Comparison of ENCODE assay signal across 8 mouse cellular contexts in genomic region chr7:25755468-25755833, GRCm38 (mm10). TPM values are rescaled to one million over a fixed set of nuclear protein-coding genes. Genes with fewer than 3 reads are reported as not detected.
DNase-seq lines count a peak whose midpoint lies in the region; ATAC-seq and TF ChIP-seq lines count a peak whose summit lies in the region.

No protein-coding gene starts in this region.

- no peak for TF ChIP-seq EP300 in MEL (IDR thresholded peaks at IDR 0.05; ENCODE audit: low read depth in 1 of 2, low read length in 2 of 2)

- H3K27ac ChIP-seq in heart, embryonic 10.5 days: peak overlapping the region; percentile 100
- peak overlapping the region; percentile 99 for H3K27ac ChIP-seq in MEL (ENCODE audit: control insufficient read depth, low read depth, low read length)
- peak overlapping the region; percentile 98 for H3K27ac ChIP-seq in hindbrain, embryonic 16.5 days (ENCODE audit: low read depth, low read length)
- peak overlapping the region; percentile 86 for H3K27ac ChIP-seq in lung, embryonic 14.5 days (ENCODE audit: low read depth)
- H3K27ac ChIP-seq in olfactory bulb, adult 2 months (ENCODE audit: insufficient read depth, low read depth, low read length): peak overlapping the region; percentile 76

- peaks cover 34% of the 10 kb centered on the region for H3K36me3 ChIP-seq in heart, embryonic 10.5 days
- peaks cover 11 to 17% of the 10 kb centered on the region in 2 experiments for H3K36me3 ChIP-seq in MEL (ENCODE audit: control insufficient read depth in 1 of 2, insufficient read depth in 2 of 2, low read length in 2 of 2)
- no peaks in the 10 kb centered on the region for H3K36me3 ChIP-seq in hindbrain, embryonic 16.5 days (ENCODE audit: control insufficient read depth, insufficient read depth, low read length)
- peaks cover 22% of the 10 kb centered on the region for H3K36me3 ChIP-seq in lung, embryonic 14.5 days (ENCODE audit: insufficient read depth)

- DNase-seq in heart, embryonic 10.5 days (ENCODE audit: low spot score): peak; percentile 90
- DNase-seq in heart, adult 8-10 months (ENCODE audit: low spot score): no peak
- no peak for DNase-seq in MEL (ENCODE audit: low read depth, low spot score)
- DNase-seq in lung, embryonic 14.5 days: peak; percentile 79
- DNase-seq in retina, postnatal 1 day: no peak

- no peak for TF ChIP-seq RAD21 in MEL (IDR thresholded peaks at IDR 0.05; ENCODE audit: low read depth, low read length)

- H3K27me3 ChIP-seq in heart, embryonic 10.5 days (ENCODE audit: insufficient read depth, poor library complexity, severe bottlenecking): no peaks in the 10 kb centered on the region
- peaks cover 0 to 2% of the 10 kb centered on the region in 2 experiments; a peak in 2 of 4 replicates for H3K27me3 ChIP-seq in MEL (ENCODE audit: control insufficient read depth in 1 of 2, insufficient read depth in 2 of 2, low read length in 2 of 2)
- H3K27me3 ChIP-seq in hindbrain, embryonic 16.5 days (replicated peaks; ENCODE audit: control insufficient read depth, insufficient read depth, low read length): no peaks in the 10 kb centered on the region
- H3K27me3 ChIP-seq in lung, embryonic 14.5 days (ENCODE audit: insufficient read depth, low read length): no peaks in the 10 kb centered on the region

- TF ChIP-seq POLR2A in MEL (IDR thresholded peaks at IDR 0.05; ENCODE audit: control insufficient read depth in 1 of 2, insufficient read depth in 1 of 2, low read depth in 1 of 2, low read length in 2 of 2, poor library complexity in 1 of 2): no peak; a peak in 1 of 4 replicates
- TF ChIP-seq POLR2A in olfactory bulb, adult 2 months (IDR thresholded peaks at IDR 0.05; ENCODE audit: insufficient read depth, low read depth, low read length): no peak

- no peaks in the 10 kb centered on the region for H3K9me3 ChIP-seq in heart, embryonic 10.5 days
- no peaks in the 10 kb centered on the region for H3K9me3 ChIP-seq in MEL (replicated peaks; ENCODE audit: insufficient read depth, low read length)
- no peaks in the 10 kb centered on the region for H3K9me3 ChIP-seq in hindbrain, embryonic 16.5 days (ENCODE audit: control insufficient read depth, low read length)
- H3K9me3 ChIP-seq in lung, embryonic 14.5 days (ENCODE audit: low read depth, low read length): no peaks in the 10 kb centered on the region

- TF ChIP-seq CTCF in MEL (IDR thresholded peaks at IDR 0.05 in 2 of 3, conservative IDR thresholded peaks at IDR 0.05 in 1 of 3; ENCODE audit: control insufficient read depth in 1 of 3, insufficient read depth in 1 of 3, low read depth in 2 of 3, low read length in 3 of 3, poor library complexity in 1 of 3, severe bottlenecking in 1 of 3): no peak
- no peak for TF ChIP-seq CTCF in lung, embryonic 14.5 days (IDR thresholded peaks at IDR 0.05; ENCODE audit: low read depth)
- no peak for TF ChIP-seq CTCF in olfactory bulb, adult 2 months (IDR thresholded peaks at IDR 0.05; ENCODE audit: insufficient read depth, low read depth, low read length)

- peak overlapping the region; percentile 89 for H3K4me2 ChIP-seq in hindbrain, embryonic 16.5 days (ENCODE audit: low read length)
- peak overlapping the region; percentile 98 for H3K4me2 ChIP-seq in lung, embryonic 14.5 days

- peak overlapping the region; percentile 98 for H3K4me3 ChIP-seq in heart, embryonic 10.5 days
- peak overlapping the region; percentile 56 to 67 for H3K4me3 ChIP-seq in MEL (ENCODE audit: control insufficient read depth in 1 of 2, insufficient read depth in 1 of 2, low read depth in 2 of 2, low read length in 2 of 2)
- peak overlapping the region; percentile 99 for H3K4me3 ChIP-seq in hindbrain, embryonic 16.5 days (ENCODE audit: low read length)
- H3K4me3 ChIP-seq in lung, embryonic 14.5 days (ENCODE audit: low read depth, low read length): peak overlapping the region; percentile 96
- peak overlapping the region; percentile 44 for H3K4me3 ChIP-seq in olfactory bulb, adult 2 months (ENCODE audit: insufficient read depth, low read depth, low read length)

- under 1% methylated on average over 15 of the region's 15 CpGs for WGBS in heart, embryonic 10.5 days
- WGBS in hindbrain, embryonic 16.5 days: 0% methylated on average over 15 of the region's 15 CpGs
- WGBS in lung, embryonic 14.5 days: 0% methylated on average over 15 of the region's 15 CpGs
- under 1% methylated on average over 15 of the region's 15 CpGs for WGBS in olfactory bulb, adult 2 months

- ATAC-seq in erythroid progenitor cell, adult 5-6 weeks (replicated peaks; ENCODE audit: low FRiP score, poor library complexity, severe bottlenecking): peak; percentile 71
- peak; percentile 56 for ATAC-seq in hindbrain, embryonic 16.5 days
- peak; percentile 50 for ATAC-seq in lung, embryonic 14.5 days (ENCODE audit: insufficient read depth)

- peak overlapping the region; percentile 61 for H3K9ac ChIP-seq in MEL (ENCODE audit: control insufficient read depth, low read depth, low read length, poor library complexity, severe bottlenecking)
- H3K9ac ChIP-seq in hindbrain, embryonic 16.5 days (ENCODE audit: low read depth, low read length): peak overlapping the region; percentile 47
- peak overlapping the region; percentile 42 for H3K9ac ChIP-seq in lung, embryonic 14.5 days

- H3K4me1 ChIP-seq in heart, embryonic 10.5 days: peaks cover 20% of the 10 kb centered on the region
- peaks cover 2 to 18% of the 10 kb centered on the region in 2 experiments; a peak in 3 of 4 replicates for H3K4me1 ChIP-seq in MEL (ENCODE audit: control insufficient read depth in 1 of 2, insufficient read depth in 2 of 2, low read length in 2 of 2)
- H3K4me1 ChIP-seq in hindbrain, embryonic 16.5 days (ENCODE audit: control insufficient read depth, insufficient read depth, low read depth, low read length): peaks cover 19% of the 10 kb centered on the region
- H3K4me1 ChIP-seq in lung, embryonic 14.5 days (ENCODE audit: insufficient read depth): no peaks in the 10 kb centered on the region; the same call in 1 of the 2 replicates
- H3K4me1 ChIP-seq in olfactory bulb, adult 2 months (ENCODE audit: control insufficient read depth, insufficient read depth, low read length): 0 out of 2 replicates have a peak, but pooled peaks cover 3% of the 10 kb centered on the region

- H3K79me2 ChIP-seq in MEL (ENCODE audit: control insufficient read depth, insufficient read depth, low read length, poor library complexity): peaks cover 37% of the 10 kb centered on the region

TF ChIP-seq in MEL, 35 proteins besides CTCF, POLR2A, EP300 and RAD21 (continues in another document):
- TF ChIP-seq POLR2AphosphoS2 (IDR thresholded peaks at IDR 0.05; ENCODE audit: low read length) (peak; percentile 28; the same call in 1 of the 2 replicates), CHD1 (IDR thresholded peaks at IDR 0.05; ENCODE audit: low read depth, low read length) (peak; percentile 75; the same call in 1 of the 2 replicates), ETS1 (IDR thresholded peaks at IDR 0.05; ENCODE audit: low read depth, low read length) (no peak), SMC3 (IDR thresholded peaks at IDR 0.05; ENCODE audit: low read depth, low read length) (no peak), UBTF (IDR thresholded peaks at IDR 0.05; ENCODE audit: borderline replicate concordance, insufficient read depth, low read depth, low read length) (no peak), CHD2 (IDR thresholded peaks at IDR 0.05; ENCODE audit: low read length) (no peak), E2F4 (IDR thresholded peaks at IDR 0.05; ENCODE audit: borderline replicate concordance, low read depth, low read length) (no peak)

RNA-seq across cellular contexts. Expression of gene Hnrnpul1, which starts 0.9 kb away (rescaled TPM):
- polyA plus RNA-seq in heart, embryonic 10.5 days (2016; fragmentation: Nextera tagmentation; extraction: Ambion mirVana): 45.3 and 54.6 TPM in 2 replicates
- total RNA-seq in heart, adult 8-10 months (2022): 10 to 100 TPM; 65.8 to 82.6 (median 71.5) TPM
- 56.1 and 57.2 TPM in 2 replicates for total RNA-seq in MEL (2012; rRNA removed)
- polyA plus RNA-seq in MEL (2012; ENCODE audit: insufficient read depth in 1 of 2, insufficient read length in 2 of 2, low read depth in 1 of 2, low replicate concordance in 2 of 2, missing spikeins in 1 of 2): 100 to 1,000 TPM; 181 to 215 TPM
- total RNA-seq in erythroid progenitor cell, adult 5-6 weeks (2015; ENCODE audit: low replicate concordance): 186 and 195 TPM in 2 replicates
- 179 and 256 TPM in 2 replicates for total RNA-seq in erythroid progenitor cell, adult 5-6 weeks (2017; ENCODE audit: low replicate concordance)
- polyA plus RNA-seq in hindbrain, embryonic 16.5 days (2015; fragmentation: Nextera tagmentation; extraction: Ambion mirVana): 32.3 and 37.6 TPM in 2 replicates
- polyA plus RNA-seq in lung, embryonic 14.5 days (2014; fragmentation: Nextera tagmentation; extraction: Ambion mirVana): 80.3 and 82.0 TPM in 2 replicates
- 160 TPM in 1 of 2 replicates, not detected in the other for polyA plus RNA-seq in olfactory bulb, adult 2 months (2012; ENCODE audit: insufficient read depth, insufficient read length, low replicate concordance, missing spikeins)

RNA-seq across cellular contexts. Expression of gene Axl, which starts 33.1 kb away (rescaled TPM):
- polyA plus RNA-seq in heart, embryonic 10.5 days (2016; fragmentation: Nextera tagmentation; extraction: Ambion mirVana): 53.3 and 54.3 TPM in 2 replicates
- 10 to 100 TPM; 50.2 to 70.9 (median 65.9) TPM for total RNA-seq in heart, adult 8-10 months (2022)
- 0.13 and 0.19 TPM in 2 replicates for total RNA-seq in MEL (2012; rRNA removed)
- not detected for polyA plus RNA-seq in MEL (2012; ENCODE audit: insufficient read depth in 1 of 2, insufficient read length in 2 of 2, low read depth in 1 of 2, low replicate concordance in 2 of 2, missing spikeins in 1 of 2)
- total RNA-seq in erythroid progenitor cell, adult 5-6 weeks (2015; ENCODE audit: low replicate concordance): 51.9 and 61.6 TPM in 2 replicates
- total RNA-seq in erythroid progenitor cell, adult 5-6 weeks (2017; ENCODE audit: low replicate concordance): 27.2 and 58.7 TPM in 2 replicates
- 18.1 and 25.5 TPM in 2 replicates for polyA plus RNA-seq in hindbrain, embryonic 16.5 days (2015; fragmentation: Nextera tagmentation; extraction: Ambion mirVana)
- polyA plus RNA-seq in lung, embryonic 14.5 days (2014; fragmentation: Nextera tagmentation; extraction: Ambion mirVana): 44.1 and 46.5 TPM in 2 replicates
- polyA plus RNA-seq in olfactory bulb, adult 2 months (2012; ENCODE audit: insufficient read depth, insufficient read length, low replicate concordance, missing spikeins): not detected in 2 replicates

RNA-seq across cellular contexts. Expression of gene Ccdc97, which starts 36.6 kb away (rescaled TPM):
- polyA plus RNA-seq in heart, embryonic 10.5 days (2016; fragmentation: Nextera tagmentation; extraction: Ambion mirVana): 30.1 and 30.2 TPM in 2 replicates
- 10 to 100 TPM; 56.7 to 62.0 (median 58.8) TPM for total RNA-seq in heart, adult 8-10 months (2022)
- 8.0 and 8.4 TPM in 2 replicates for total RNA-seq in MEL (2012; rRNA removed)
- 10 to 100 TPM in 1 of 2 experiments, not detected in 1; 39.7 TPM for polyA plus RNA-seq in MEL (2012; ENCODE audit: insufficient read depth in 1 of 2, insufficient read length in 2 of 2, low read depth in 1 of 2, low replicate concordance in 2 of 2, missing spikeins in 1 of 2)
- total RNA-seq in erythroid progenitor cell, adult 5-6 weeks (2015; ENCODE audit: low replicate concordance): 28.1 and 29.9 TPM in 2 replicates
- 13.9 and 34.8 TPM in 2 replicates for total RNA-seq in erythroid progenitor cell, adult 5-6 weeks (2017; ENCODE audit: low replicate concordance)
- 29.3 and 40.1 TPM in 2 replicates for polyA plus RNA-seq in hindbrain, embryonic 16.5 days (2015; fragmentation: Nextera tagmentation; extraction: Ambion mirVana)
- polyA plus RNA-seq in lung, embryonic 14.5 days (2014; fragmentation: Nextera tagmentation; extraction: Ambion mirVana): 28.6 and 29.4 TPM in 2 replicates
- polyA plus RNA-seq in olfactory bulb, adult 2 months (2012; ENCODE audit: insufficient read depth, insufficient read length, low replicate concordance, missing spikeins): not detected in 2 replicates

Comparison
In these comparisons a context has a peak if more than half of its experiments do, and no peak if none do; other contexts are left out.
1. DNase-seq: peak in heart, embryonic 10.5 days (single experiment) and lung, embryonic 14.5 days (single experiment); none in heart, adult 8-10 months (single experiment), MEL (single experiment) and retina, postnatal 1 day (single experiment).
2. H3K4me3 ChIP-seq: peak in every context shown above with its lines; median percentile 99 in hindbrain, embryonic 16.5 days; 98 in heart, embryonic 10.5 days; 96 in lung, embryonic 14.5 days; 62 in MEL; 44 in olfactory bulb, adult 2 months.
3. Peak in every context shown above with its lines, with median percentiles within 50 percentile points of each other: H3K27ac ChIP-seq, H3K9ac ChIP-seq and ATAC-seq.